Mouse (Mus musculus) 416B (cell line): ENCODE results near the gene Xrcc2.
"Not testable (repeated sequence)": the region's sequence is repeated elsewhere in the genome, so short reads cannot be mapped to it uniquely, and the experiment has no call there.

ENCODE experiments used
- DNase-seq: peaks from one replicate; pipeline ENCODE4 v3.0.0; 2011; ENCODE audit warnings: low read depth

Xrcc2 gene

DNA sequence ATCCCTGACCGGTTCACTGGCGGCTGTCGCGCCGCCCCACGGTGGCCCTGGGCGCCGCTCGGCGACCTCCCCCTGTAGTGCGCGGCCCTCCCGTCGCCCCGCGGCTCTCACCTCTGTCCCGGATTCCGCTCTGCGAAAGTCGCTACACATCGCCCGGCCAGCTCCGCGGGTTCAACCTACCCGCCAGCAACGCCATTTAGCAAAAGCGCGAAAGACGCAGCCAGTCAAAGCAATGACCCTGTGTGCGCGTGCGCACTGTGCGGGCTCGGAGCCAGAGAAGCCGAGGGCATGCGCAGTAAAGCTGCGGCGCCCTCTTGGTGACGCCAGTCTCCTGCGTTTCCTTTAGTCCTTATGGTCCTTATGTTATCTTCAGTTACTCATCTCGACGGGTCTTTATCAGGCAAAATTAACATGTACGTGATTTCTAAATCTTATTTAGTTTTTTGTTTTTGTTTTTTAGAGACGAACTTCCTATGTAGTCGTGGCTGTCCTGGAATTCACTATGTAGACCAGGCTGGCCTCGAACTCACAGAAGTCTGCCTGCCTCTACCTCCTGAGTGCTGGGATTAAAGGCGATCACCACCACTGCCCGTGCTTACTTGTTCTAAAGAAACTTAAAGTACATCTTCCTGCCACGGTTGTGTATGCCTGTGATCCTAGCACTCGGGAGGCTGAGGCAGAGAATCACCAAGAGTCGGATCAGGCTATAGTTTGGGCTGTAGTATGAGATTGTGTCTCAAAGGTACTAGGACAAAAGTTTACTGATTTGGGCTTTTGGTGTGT is at the start of gene Xrcc2:
Gene Xrcc2, minus strand, starts transcription at position 259 of the 783 bp plus-strand sequence.
- DNase-seq, result peak; percentile 92

DNA sequence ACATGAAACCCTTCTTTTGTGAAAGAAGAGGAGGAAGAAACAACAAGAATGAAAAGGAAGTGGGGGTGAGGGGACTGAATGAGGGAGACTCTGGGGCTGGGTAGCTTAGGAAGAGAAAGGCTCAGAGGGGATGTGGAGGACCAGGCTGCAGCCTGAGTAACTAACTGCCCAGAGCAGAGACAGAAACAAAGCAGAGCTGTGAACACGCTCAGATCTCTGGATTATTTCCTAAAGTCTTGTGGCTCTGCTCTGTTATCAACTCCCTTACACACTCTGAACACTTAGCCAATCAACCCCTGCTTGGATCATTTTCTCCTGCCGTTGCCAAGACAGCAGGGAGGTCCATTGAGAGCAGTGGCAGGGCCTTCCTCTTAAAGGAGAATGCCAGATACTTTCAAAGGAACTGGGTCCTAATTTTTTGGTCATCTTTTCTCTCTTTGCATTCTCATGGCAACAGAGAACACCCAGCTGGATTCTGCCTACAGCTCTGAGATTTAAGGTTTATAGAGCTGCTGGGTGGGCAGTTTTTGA is 48.7 kb upstream of the Xrcc2 start:
- no peak for DNase-seq

DNA sequence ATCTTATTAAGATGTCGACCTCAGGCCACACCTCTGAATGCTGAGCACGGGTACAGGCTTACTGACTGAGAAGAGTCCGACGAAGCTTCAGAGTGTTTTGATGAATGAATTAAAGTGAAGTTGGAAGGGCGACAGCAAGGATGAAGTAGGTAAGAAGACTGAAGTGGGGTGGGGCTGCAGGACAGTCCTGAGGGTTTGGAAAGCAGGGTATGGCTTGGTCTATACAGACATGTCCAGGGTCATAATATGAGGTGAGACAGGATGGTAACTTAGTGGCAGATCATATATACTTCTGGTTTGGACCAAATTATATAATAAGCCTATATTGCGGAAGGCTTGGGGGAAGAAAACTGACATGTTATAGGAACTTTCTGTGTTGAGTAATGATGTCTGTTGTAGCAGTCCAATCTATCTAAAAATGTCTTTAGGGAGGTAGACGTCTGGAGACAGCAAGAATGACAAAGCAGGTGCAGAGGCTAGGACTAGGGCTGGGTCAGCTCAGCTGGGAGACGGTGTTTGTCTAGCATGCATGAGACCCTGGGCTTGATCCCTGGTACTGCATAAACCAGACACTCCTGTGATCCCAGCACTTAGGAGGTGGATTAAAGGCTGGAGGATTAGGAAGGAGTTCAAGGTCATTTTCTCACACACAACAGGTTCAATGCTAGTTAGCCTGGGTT is 48.1 kb upstream of the Xrcc2 start:
- DNase-seq, result no peak

DNA sequence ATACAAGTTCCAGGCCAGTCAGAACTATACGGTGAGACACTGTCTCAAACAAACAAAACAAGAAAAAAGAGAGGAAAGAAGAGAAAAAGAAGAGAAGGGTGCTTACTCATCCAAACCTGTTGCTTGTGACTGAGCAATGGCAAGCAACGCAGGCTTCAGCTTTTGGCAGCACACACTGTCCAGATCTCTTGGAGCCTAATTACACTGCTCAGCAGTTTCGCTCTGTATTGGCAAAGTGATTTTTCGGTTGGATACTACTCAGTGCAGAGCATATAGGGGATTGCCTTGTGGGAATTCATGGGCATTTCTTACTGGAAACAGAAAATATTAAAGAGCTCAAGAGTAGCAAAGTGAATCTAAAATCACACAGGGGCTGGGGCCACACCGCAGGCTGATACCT is 47.2 kb upstream of the Xrcc2 start:
- DNase-seq, result no peak

DNA sequence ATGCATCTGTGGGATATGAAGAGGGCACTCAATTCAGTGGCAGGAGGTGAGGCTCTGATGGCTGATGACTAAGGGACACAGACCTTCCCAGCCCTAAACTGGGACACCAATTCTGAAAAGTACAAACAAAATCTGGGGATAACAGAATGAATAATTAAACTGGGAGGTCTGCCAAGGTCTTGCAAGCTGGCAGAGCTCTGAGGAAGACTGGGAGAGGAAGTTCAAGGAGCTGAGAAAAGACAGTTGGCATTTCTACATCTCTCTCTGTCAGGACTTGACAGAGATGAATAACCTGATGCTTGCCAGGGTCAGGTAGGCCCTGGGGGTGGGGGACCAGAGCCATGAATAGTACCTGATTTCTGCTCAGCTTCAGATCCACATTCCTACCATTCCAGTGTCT is 45.9 kb upstream of the Xrcc2 start:
- DNase-seq, result no peak

DNA sequence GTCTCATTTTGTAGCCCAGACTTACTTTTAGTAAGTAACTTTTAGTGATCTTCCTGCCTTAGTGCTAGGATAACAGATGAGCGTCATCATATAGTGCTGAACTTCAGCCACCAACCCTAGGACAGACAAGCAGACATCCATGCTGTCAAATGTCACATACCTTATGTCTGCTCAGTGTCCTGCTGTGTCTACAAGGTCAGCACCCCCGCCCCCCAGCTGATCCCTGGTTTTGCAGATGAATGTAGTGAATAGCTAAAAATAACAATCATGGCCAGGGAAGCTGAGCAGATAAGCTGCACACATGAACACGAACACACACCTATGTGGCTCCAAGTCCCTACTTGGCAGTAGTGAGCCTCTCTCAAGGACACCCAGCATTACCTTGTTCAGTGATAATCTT is 43.0 kb upstream of the Xrcc2 start:
- DNase-seq, result no peak

DNA sequence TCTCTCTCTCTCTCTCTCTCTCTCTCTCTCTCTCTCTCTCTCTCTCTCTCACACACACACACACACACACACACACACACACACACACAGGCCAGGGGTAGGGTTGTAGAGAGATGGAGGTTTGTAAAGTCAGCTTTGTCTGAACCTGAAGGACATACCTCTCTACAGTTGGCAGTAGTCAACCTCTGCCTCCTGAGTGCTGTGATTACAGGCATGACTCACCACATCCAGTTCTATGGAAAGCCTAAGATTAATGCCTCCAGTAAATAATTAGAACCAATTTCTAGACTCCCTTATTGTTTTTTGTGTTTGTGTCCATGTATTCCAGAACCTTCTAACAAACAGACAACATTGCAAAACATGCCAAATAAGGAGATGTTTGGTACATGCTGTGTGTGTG is 42.3 kb upstream of the Xrcc2 start:
- no peak for DNase-seq

DNA sequence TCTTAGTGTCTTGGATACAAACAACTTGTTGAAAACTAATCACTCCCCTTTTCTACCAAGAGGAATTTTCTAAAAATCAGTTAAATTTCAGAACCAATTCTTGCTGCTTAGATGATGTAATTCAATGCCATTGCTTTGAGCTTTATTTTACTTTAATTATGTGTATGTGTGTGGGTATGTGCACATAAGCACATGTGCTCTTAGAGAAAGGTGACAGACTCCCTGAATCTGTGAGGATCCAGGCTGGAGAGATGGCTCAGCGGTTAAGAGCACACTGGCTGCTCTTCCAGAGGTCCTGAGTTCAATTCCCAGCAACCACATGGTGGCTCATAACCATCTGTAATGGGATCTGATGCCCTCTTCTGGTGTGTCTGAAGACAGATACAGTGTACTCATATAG is 33.3 kb upstream of the Xrcc2 start:
- DNase-seq, result not testable (repeated sequence)

DNA sequence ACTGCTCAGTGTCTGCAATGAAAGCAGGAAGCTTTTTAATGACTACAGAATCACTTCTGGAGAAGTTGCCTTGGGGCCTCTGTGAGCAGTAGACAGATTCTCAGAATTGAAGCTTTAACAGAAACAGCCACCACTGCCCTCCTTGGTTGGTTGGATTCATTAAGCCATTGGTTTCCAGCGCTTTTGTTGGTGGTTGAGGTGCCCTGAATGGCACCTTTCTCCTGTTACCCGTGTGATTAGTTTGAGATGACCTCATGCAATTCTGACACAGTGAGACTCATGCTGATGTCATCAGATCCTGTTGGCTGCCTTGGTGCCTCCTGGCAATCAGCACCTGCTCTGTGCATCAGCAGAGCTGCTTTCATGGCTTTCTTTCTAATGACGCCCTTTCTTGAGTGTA is 32.8 kb upstream of the Xrcc2 start:
- DNase-seq, result no peak

DNA sequence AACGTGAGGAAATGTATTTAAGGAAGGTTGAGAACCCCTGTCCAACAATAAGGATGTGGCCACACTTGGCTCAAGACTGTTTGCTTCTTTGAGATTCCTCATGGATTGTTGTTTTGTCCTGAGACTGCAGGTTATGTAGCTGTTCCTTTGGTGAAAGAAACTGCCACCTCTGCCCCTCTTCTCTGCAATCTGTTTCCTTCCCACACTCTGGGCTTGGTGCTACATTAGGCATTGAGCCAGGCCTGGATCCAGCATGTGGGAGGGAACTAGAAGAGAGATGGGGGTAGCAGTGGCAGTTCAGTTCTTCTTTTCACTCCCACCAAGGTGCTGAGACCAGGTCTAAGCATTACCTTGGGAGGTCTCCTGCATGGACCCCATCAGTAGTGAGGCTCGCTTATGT is 30.2 kb upstream of the Xrcc2 start:
- no peak for DNase-seq

DNA sequence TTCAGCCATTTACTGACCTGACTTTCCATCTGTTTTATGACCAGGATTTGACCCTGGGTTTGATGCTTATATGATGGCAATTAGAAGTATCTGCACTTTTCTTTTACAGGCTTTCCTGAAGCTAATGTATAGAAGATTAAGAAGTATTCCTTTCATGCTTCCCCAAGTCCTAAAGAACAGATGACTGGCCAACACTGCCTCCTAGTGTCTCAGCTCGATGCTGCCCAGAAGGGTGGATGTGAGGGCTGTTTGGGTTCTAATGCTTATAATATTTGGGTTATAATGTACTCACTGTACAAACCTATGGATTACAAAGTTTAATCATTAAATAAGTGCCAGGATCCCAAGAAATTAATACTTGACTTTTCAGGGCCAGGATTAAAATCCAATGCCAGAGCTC is 28.7 kb upstream of the Xrcc2 start:
- DNase-seq, result peak; percentile 48

DNA sequence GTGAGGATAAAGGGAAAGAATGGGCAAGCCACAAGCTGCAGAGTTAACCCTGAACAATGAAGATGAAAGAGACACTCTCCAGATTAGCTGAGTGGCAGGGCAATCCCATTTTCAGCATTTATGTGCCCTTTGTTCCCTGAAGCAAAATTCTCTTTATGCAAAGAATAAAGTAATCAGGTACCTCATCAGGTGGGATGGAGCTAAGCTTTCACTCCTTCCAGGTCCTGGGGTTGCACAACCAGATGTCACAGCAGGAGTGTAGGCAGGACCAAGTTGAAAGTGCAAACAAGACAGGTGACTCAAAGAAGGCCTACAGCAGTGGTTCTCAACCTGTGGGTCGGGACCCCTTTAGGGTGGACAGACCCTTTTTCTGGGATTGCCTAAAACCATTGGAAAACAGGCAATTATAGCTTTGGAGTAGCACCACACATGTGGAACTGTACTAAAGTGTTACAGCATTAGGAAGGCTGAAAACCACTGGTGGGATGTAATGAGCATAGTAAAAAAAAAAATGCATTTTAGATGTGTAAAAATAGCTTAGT is 18.6 kb upstream of the Xrcc2 start:
- no peak for DNase-seq

DNA sequence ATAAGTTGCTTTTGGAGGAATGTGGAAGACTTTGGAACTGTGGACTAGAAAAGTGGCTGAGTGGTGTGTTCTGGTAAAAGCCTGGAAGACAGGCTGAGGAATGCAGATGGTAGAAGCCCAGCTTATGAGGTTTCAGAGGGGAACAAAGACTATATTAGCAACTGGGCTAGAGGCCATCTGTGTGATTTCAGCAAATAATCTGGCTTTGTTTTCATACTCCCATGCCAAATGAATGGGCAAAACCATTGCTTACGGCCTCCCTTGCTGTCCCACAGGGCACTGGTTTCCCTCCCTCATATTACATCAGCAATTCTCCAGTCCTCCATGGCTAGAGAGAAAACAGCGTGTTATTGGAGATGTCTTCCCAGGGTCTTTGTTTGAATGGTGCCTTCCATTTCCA is 17.4 kb upstream of the Xrcc2 start:
- no peak for DNase-seq

DNA sequence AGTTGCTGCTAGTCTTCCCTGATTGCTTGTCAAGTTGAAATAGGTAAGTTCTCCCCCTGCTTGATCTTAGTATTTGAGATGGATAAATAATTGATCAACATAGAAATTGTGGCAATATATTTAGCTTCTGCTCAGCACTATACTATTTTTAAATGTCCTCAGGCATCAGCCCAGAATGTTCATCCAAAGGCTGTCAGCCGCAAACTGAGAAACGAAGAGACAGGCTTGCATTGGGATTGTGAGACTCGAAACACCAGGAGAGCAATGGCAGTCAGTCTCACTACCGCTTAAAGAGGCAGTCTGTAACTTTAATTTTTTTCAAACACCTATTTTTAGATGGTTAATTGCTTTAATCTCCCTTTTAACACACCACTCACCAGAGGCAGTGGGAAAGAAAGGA is 13.8 kb upstream of the Xrcc2 start:
- DNase-seq, result no peak

DNA sequence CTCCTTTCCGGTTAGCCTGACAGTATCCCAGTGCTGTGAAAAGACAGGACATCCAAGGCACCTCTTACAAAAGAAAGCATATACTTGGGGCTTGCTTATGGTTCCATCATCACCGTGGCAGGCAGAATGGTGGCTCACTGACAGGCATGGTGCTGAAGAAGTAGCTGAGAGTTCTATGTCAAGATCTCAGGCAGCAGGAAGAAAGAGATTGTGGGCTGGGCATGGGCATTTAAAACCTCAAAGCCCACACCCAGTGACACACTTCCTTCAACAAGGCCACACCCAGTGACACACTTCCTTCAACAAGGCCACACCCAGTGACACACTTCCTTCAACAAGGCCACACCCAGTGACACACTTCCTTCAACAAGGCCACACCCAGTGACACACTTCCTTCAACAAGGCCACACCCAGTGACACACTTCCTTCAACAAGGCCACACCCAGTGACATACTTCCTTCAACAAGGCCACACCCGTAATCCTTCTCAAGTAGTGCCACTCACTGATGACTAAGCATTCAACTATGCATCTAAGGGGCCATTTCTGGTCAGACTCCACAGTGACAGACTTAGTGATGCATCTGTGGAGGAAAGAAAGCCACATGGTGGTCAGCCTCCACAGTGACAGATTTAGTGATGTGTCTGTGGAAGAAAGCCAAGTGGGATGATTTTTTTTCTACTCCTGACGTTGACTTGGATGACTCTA is 7.5 kb upstream of the Xrcc2 start:
- DNase-seq, result peak; percentile 58

DNA sequence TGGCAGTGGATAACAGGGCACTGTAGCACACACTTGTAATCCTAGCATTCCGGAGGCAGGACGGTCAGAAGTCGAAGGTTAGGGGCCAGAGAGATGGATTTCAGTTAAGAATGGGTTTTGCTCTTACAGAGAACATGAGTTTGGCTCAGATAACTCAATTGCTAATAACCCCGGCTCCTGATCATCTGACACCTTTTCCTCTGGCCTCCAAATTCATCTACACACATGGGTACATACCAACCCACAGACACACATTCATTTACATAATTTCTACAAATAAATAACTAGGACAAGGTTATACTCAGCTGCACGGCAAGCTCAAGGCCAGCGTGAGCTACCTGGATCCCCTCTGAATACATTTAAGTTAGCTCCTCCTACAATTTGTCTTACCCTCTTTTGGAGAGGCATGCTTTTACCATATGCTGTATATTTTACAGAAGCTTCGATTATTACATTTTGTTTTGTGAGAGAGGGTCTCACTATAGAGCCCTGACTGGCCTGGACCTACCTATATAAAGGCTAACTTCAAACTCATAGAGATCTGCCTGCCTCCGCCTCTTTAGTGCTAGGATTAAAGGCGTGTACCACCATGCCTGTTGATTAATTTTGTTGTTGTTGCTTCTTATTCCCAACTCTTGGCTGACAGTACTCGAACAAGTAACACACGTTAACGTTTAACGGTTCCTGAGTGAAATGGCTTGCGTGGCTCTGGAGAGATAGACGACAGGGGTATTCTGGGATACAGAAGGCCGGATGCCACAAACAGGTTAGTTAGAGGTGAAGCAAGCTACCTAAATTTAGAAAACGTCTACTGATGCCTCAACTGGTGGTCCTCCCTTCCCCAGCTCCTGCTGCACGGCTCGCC is 691 bp downstream of the Xrcc2 start:
- DNase-seq, result peak; percentile 21

DNA sequence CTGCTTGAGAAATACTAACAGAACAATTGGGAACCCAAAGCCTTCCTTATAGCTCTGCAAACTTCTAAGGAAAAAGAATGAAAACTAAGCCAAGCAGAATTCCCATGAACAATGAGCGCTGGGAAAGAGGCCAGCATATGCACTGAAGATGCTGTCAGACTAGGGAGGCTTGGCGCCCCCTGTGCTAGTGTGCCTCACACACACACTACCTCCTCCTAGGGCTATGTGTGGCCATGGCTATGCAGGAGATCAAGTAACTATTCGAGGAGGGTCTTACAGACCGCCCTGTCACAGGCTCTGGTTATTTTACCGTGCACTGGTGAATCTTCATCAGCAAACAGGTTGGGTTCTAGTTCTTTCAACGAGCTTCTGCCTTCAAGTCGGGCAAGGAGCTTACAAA is 7.7 kb downstream of the Xrcc2 start:
- no peak for DNase-seq

DNA sequence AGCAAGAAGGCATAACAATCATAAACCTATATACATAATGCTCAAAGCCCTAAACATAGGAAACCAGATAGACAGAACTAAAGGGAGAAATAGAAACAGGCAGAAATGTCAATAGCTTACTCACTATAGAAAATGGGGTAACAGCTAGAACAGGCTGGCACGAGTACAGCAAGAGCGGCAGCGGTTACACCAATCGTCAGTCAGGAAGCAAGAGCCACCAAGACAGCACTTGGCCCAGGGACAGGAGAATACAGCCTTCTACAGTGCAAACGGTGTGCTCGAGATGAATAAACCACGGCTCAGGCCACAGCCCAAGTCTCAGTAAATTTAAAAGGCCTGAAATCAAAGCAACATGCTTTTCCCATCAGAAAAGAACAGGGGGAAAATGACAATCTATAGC is 9.4 kb downstream of the Xrcc2 start:
- no peak for DNase-seq

DNA sequence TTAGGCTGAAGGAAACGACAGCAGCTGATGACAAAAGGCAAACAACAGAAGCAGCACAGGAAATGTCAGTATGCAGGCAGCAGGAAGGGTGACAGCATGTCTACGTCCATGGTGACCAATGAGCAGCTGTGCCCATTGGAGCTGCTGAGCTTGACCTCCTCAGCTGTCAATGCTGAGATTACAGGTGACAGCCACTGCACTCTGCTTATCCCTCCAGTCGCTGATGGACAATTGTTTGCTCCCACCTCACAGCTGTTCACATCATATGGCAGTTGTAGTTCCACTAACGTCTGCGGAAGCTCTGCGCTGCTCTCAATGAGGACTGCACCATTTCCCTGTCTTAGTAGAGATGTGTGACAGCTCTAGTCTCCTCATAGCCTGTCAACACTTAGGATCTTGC is 9.8 kb downstream of the Xrcc2 start:
- DNase-seq, result no peak

DNA sequence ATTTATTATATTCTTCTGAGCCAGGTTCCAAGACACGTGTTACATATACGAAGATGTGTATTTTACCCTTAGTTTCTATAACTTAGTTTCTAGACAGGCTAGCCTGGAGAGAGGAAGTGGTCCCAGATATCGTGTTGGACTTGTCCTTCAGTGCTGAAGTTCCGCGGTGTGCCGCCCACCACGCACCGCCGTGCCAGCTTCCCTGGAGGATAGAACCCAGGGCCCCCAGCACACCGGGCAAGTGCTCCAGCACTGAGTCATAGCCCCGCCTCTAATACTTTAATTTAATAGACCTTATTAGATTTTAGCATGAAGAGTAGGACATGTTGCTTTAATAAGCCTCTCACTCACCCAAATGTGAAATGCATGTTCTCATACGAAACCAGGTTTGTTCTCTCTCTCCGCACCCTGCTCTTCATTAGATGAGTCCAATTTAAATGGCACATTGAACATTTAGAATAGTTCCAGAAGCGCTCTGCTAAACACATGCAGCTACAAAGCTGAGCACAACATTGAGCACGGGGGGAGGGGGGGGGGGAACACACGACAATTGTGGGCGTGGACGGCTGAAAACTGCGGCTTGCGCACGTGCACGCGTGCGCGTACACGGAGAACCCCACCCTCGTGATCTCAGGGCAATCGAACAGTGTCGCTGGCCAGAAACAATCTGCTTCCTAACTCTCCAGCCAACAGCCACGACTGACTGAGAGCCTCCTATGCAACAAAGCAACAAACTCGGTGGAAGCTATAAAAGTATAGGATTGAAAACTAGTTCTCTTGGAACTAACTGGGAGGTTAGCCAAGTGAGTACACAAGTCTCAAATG is 33.7 kb downstream of the Xrcc2 start:
- DNase-seq, result no peak

DNA sequence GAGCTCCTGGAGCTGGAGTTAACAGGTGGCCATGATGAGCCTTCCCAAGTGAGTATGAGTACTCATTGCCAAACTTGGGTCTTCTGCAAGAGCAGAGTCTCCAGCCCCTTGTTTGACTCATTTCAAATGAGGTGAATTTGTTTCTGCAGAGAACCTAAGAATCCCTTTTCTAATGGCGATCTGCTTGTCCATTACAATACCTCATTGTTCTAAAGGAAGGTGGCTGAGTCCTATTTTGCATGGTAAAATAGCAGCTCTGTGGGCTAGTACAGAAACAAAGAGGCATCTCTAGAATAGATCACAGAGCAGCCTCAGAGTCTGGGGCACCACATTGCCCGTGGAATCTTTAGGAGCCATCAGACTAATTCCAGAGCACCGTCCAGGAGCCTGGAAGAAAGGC is 34.6 kb downstream of the Xrcc2 start:
- DNase-seq, result no peak
